Mouse (Mus musculus) midbrain, embryonic 12.5 days (tissue): ENCODE measurements at regions not wholly inside any gene's neighbourhood (a gene's known extent, or its start where the extent isn't known, plus 50 kb on each side); places are given as distances from the start of the nearest gene placed in this dataset.

ENCODE experiments used
- ATAC-seq: fragments of 200-750 bp; cut with Nextera tagmentation; 2 replicates; pipeline ENCODE4 v1.8.0; 2017; ENCODE audit warnings: low read depth, moderate TSS enrichment, moderate library complexity; ENCODE audit not compliant: low FRiP score
- H3K27ac ChIP-seq: fragments of 300-500 bp; sonication (generic); replicated peaks from 2 replicates; pipeline ENCODE4 v1.5.1; 2016; ENCODE audit warnings: mild to moderate bottlenecking
- H3K27me3 ChIP-seq: fragments of 300-500 bp; sonication (generic); 2 replicates; pipeline ENCODE4 v1.6.1; 2016; ENCODE audit warnings: mild to moderate bottlenecking
- H3K36me3 ChIP-seq: fragments of 300-500 bp; sonication (generic); 2 replicates; pipeline ENCODE4 v1.6.1; 2016
- H3K4me1 ChIP-seq: fragments of 300-500 bp; sonication (generic); 2 replicates; pipeline ENCODE4 v1.6.1; 2016
- H3K4me2 ChIP-seq: fragments of 300-500 bp; sonication (generic); replicated peaks from 2 replicates; pipeline ENCODE4 v1.6.1; 2016; ENCODE audit warnings: mild to moderate bottlenecking, moderate library complexity
- H3K4me3 ChIP-seq: fragments of 300-500 bp; sonication (generic); 2 replicates; pipeline ENCODE4 v1.5.1; 2016; ENCODE audit warnings: mild to moderate bottlenecking
- H3K9ac ChIP-seq: fragments of 300-500 bp; sonication (generic); replicated peaks from 2 replicates; pipeline ENCODE4 v1.6.1; 2016; ENCODE audit warnings: mild to moderate bottlenecking, moderate library complexity
- H3K9me3 ChIP-seq: fragments of 300-500 bp; sonication (generic); 2 replicates; pipeline ENCODE4 v1.6.1; 2016; ENCODE audit warnings: mild to moderate bottlenecking
- WGBS: fragments of 180-500 bp; shearing (Covaris S2); methylation state at CpG from one replicate; pipeline ENCODE4 v1.1.7; 2016; 5-methylcytosine and 5-hydroxymethylcytosine counted together

GRCm38 (mm10) chr10:97265959-97266517 lies 213.4 kb upstream of the Dcn start:
- ATAC-seq = peak; percentile 76
- 48% methylated on average over 6 of the region's 6 CpGs for WGBS
- H3K4me2 ChIP-seq = no peak overlapping the region
- no peak overlapping the region for H3K4me3 ChIP-seq
- H3K27me3 ChIP-seq = no peaks in the 10 kb centered on the region
- no peak overlapping the region for H3K27ac ChIP-seq
- H3K4me1 ChIP-seq = peaks cover 7% of the 10 kb centered on the region
- H3K9ac ChIP-seq = no peak overlapping the region
- H3K9me3 ChIP-seq = no peaks in the 10 kb centered on the region
- H3K36me3 ChIP-seq = no peaks in the 10 kb centered on the region

- Histone ChIP-seq H3K9me3 (no peaks in the 10 kb centered on the region), H3K27ac (no peak overlapping the region), H3K4me2 (no peak overlapping the region), H3K4me3 (no peak overlapping the region), H3K4me1 (no peaks in the 10 kb centered on the region), H3K9ac (no peak overlapping the region), H3K27me3 (no peaks in the 10 kb centered on the region), H3K36me3 (no peaks in the 10 kb centered on the region)
- ATAC-seq = no peak
- 84% methylated on average over 2 of the region's 2 CpGs for WGBS
These were observed 197.0 kb upstream of the Dcn start for GRCm38 (mm10) chr10:97282416-97282815.

- Histone ChIP-seq H3K4me3 (no peak overlapping the region), H3K9ac (no peak overlapping the region), H3K4me2 (no peak overlapping the region), H3K27me3 (no peaks in the 10 kb centered on the region), H3K27ac (no peak overlapping the region), H3K36me3 (no peaks in the 10 kb centered on the region), H3K4me1 (no peaks in the 10 kb centered on the region), H3K9me3 (no peaks in the 10 kb centered on the region)
- WGBS = 75% methylated on average over 4 of the region's 4 CpGs
- ATAC-seq = no peak
These were observed 196.4 kb upstream of the Dcn start for GRCm38 (mm10) chr10:97282841-97283496.

GRCm38 (mm10) chr10:97304791-97305355 lies 174.5 kb upstream of the Dcn start:
- Histone ChIP-seq H3K27me3 (no peaks in the 10 kb centered on the region), H3K9me3 (no peaks in the 10 kb centered on the region), H3K36me3 (no peaks in the 10 kb centered on the region), H3K27ac (no peak overlapping the region), H3K4me1 (no peaks in the 10 kb centered on the region), H3K9ac (no peak overlapping the region), H3K4me2 (no peak overlapping the region), H3K4me3 (no peak overlapping the region)
- 81% methylated on average over 3 of the region's 3 CpGs for WGBS
- no peak for ATAC-seq

- no peak for ATAC-seq
- H3K36me3 ChIP-seq = no peaks in the 10 kb centered on the region
- H3K9ac ChIP-seq = no peak overlapping the region
- no peak overlapping the region for H3K4me2 ChIP-seq
- no peak overlapping the region for H3K27ac ChIP-seq
- H3K4me3 ChIP-seq = no peak overlapping the region
- H3K9me3 ChIP-seq = no peaks in the 10 kb centered on the region
- 95% methylated on average over 5 of the region's 5 CpGs for WGBS
- peaks cover 3% of the 10 kb centered on the region; the same call in 1 of the 2 replicates for H3K4me1 ChIP-seq
- no peaks in the 10 kb centered on the region for H3K27me3 ChIP-seq
These were observed 169.8 kb upstream of the Dcn start for GRCm38 (mm10) chr10:97309580-97309979.

GRCm38 (mm10) chr10:97312509-97312908 lies 166.9 kb upstream of the Dcn start:
- 27% methylated on average over 12 of the region's 12 CpGs for WGBS
- peak; percentile 35; the same call in 1 of the 2 replicates for ATAC-seq
- H3K9ac ChIP-seq = no peak overlapping the region; the same call in 1 of the 2 replicates
- peak overlapping the region; percentile 64 for H3K4me2 ChIP-seq
- peaks cover 3% of the 10 kb centered on the region; the same call in 1 of the 2 replicates for H3K4me1 ChIP-seq
- H3K36me3 ChIP-seq = no peaks in the 10 kb centered on the region
- no peaks in the 10 kb centered on the region for H3K9me3 ChIP-seq
- peak overlapping the region; percentile 46 for H3K4me3 ChIP-seq
- H3K27ac ChIP-seq = peak overlapping the region; percentile 96
- H3K27me3 ChIP-seq = no peaks in the 10 kb centered on the region

- H3K9ac ChIP-seq = peak overlapping the region; percentile 68
- under 1% methylated on average over 17 of the region's 17 CpGs for WGBS
- no peaks in the 10 kb centered on the region for H3K9me3 ChIP-seq
- peak; percentile 89 for ATAC-seq
- H3K27ac ChIP-seq = peak overlapping the region; percentile 96
- H3K4me2 ChIP-seq = peak overlapping the region; percentile 64
- no peaks in the 10 kb centered on the region for H3K27me3 ChIP-seq
- peak overlapping the region; percentile 46 for H3K4me3 ChIP-seq
- H3K36me3 ChIP-seq = no peaks in the 10 kb centered on the region
- peaks cover 3% of the 10 kb centered on the region; the same call in 1 of the 2 replicates for H3K4me1 ChIP-seq
These were observed 166.4 kb upstream of the Dcn start for GRCm38 (mm10) chr10:97312978-97313377.

GRCm38 (mm10) chr10:97313407-97313901 lies 166.0 kb upstream of the Dcn start:
- under 1% methylated on average over 13 of the region's 13 CpGs for WGBS
- no peaks in the 10 kb centered on the region for H3K27me3 ChIP-seq
- H3K9ac ChIP-seq = peak overlapping the region; percentile 68
- ATAC-seq = peak; percentile 96
- H3K4me3 ChIP-seq = peak overlapping the region; percentile 46
- peaks cover 3% of the 10 kb centered on the region; the same call in 1 of the 2 replicates for H3K4me1 ChIP-seq
- H3K9me3 ChIP-seq = no peaks in the 10 kb centered on the region
- H3K27ac ChIP-seq = peak overlapping the region; percentile 96
- no peaks in the 10 kb centered on the region for H3K36me3 ChIP-seq
- H3K4me2 ChIP-seq = peak overlapping the region; percentile 64

GRCm38 (mm10) chr10:97332639-97333038 lies 146.8 kb upstream of the Dcn start:
- H3K9ac ChIP-seq = no peak overlapping the region
- 85% methylated on average over 2 of the region's 2 CpGs for whole genome bisulfite sequencing
- ATAC-seq = no peak

GRCm38 (mm10) chr10:97334044-97334443 lies 145.4 kb upstream of the Dcn start:
- Histone ChIP-seq H3K9me3 (no peaks in the 10 kb centered on the region), H3K4me2 (no peak overlapping the region), H3K4me1 (no peaks in the 10 kb centered on the region), H3K27ac (no peak overlapping the region), H3K4me3 (no peak overlapping the region), H3K9ac (no peak overlapping the region), H3K36me3 (no peaks in the 10 kb centered on the region), H3K27me3 (no peaks in the 10 kb centered on the region)
- ATAC-seq = no peak

More at GRCm38 (mm10) chr10:97332639-97333038, 146.8 kb upstream of the Dcn start:
- H3K36me3 ChIP-seq = no peaks in the 10 kb centered on the region
- H3K4me3 ChIP-seq = no peak overlapping the region
- no peak overlapping the region for H3K4me2 ChIP-seq
- no peaks in the 10 kb centered on the region for H3K4me1 ChIP-seq
- no peaks in the 10 kb centered on the region for H3K9me3 ChIP-seq
- no peaks in the 10 kb centered on the region for H3K27me3 ChIP-seq
- H3K27ac ChIP-seq = no peak overlapping the region

- no peaks in the 10 kb centered on the region for H3K36me3 ChIP-seq
- ATAC-seq = no peak
These were observed 144.7 kb upstream of the Dcn start for GRCm38 (mm10) chr10:97334606-97335150.

GRCm38 (mm10) chr10:97338033-97338692 lies 141.2 kb upstream of the Dcn start:
- H3K9ac ChIP-seq = no peak overlapping the region
- H3K4me2 ChIP-seq = no peak overlapping the region
- no peak for ATAC-seq
- no peak overlapping the region for H3K4me3 ChIP-seq
- no peaks in the 10 kb centered on the region for H3K4me1 ChIP-seq
- H3K27me3 ChIP-seq = no peaks in the 10 kb centered on the region
- H3K36me3 ChIP-seq = no peaks in the 10 kb centered on the region
- H3K27ac ChIP-seq = no peak overlapping the region
- H3K9me3 ChIP-seq = no peaks in the 10 kb centered on the region
- 57% methylated on average over 6 of the region's 6 CpGs for WGBS

More at GRCm38 (mm10) chr10:97334606-97335150, 144.7 kb upstream of the Dcn start:
- H3K27ac ChIP-seq = no peak overlapping the region
- no peaks in the 10 kb centered on the region for H3K9me3 ChIP-seq
- WGBS = 63% methylated on average over 9 of the region's 9 CpGs
- no peak overlapping the region for H3K4me3 ChIP-seq
- H3K27me3 ChIP-seq = no peaks in the 10 kb centered on the region
- H3K4me2 ChIP-seq = no peak overlapping the region
- H3K4me1 ChIP-seq = no peaks in the 10 kb centered on the region
- no peak overlapping the region for H3K9ac ChIP-seq
